Mouse (Mus musculus): ENCODE data around the gene Tgm5. TPM values are rescaled to one million over a fixed set of nuclear protein-coding genes. Genes with fewer than 3 reads are reported as not detected.
A peak's percentile ranks its signal among the peaks of the same experiment; 100 is the strongest.
"Not testable (repeated sequence)": the region's sequence is repeated elsewhere in the genome, so short reads cannot be mapped to it uniquely, and the experiment has no call there.

Gene Tgm5
- not detected in 2 replicates for polyA plus RNA-seq (2015; fragmentation: Nextera tagmentation; extraction: Ambion mirVana)

DNA sequence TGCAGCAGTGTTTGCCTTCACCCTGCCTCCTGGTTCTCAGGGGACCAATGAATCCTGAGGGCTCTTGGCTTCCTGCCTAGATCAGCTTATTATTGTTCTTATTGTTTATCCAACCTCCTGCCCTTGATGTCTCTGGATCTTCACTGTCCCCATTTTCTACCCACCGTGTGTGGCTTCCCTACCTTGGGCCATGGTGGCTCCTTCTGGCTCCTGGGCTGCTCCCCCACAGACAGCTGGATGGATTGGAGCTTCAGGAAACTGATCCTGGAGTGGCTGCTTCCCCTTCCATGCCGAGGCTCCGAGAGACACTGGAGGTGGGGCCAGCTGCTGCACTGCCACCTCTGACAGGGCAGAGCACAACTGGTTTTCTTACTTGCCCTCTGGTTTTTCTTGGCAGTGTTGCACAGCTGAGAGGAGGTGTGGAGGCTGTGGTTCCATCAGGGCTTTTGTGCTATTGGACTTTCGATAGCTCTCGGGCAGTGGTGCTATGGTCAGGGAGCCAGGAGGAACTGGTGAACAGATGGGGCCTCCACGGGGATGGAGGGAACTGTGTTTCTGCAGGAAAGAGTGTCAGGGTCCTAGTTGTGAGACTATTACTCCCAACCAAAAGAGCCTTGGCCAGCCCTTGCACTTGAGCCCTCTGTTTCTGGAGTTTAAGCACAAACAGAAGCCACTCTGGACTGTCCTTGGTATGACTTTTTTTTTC lies at the start of gene Tgm5:
Gene Tgm5 (minus strand): TSS at position 362 of the 706 bp plus-strand sequence.
- no peaks in the 10 kb centered on the region for H3K36me3 ChIP-seq
- no peak within 1 kb of the TSS for H3K4me2 ChIP-seq (replicated peaks)
- no peaks in the 10 kb centered on the region for H3K27me3 ChIP-seq
- WGBS = 57% methylated on average over 6 of the region's 6 CpGs
- H3K27ac ChIP-seq = no peak within 1 kb of the TSS
- no peak within 1 kb of the TSS for H3K4me3 ChIP-seq (replicated peaks)
- no peaks in the 10 kb centered on the region for H3K4me1 ChIP-seq (replicated peaks)
- no peaks in the 10 kb centered on the region for H3K9me3 ChIP-seq
- ATAC-seq = no peak
- H3K9ac ChIP-seq (replicated peaks) = no peak within 1 kb of the TSS

DNA sequence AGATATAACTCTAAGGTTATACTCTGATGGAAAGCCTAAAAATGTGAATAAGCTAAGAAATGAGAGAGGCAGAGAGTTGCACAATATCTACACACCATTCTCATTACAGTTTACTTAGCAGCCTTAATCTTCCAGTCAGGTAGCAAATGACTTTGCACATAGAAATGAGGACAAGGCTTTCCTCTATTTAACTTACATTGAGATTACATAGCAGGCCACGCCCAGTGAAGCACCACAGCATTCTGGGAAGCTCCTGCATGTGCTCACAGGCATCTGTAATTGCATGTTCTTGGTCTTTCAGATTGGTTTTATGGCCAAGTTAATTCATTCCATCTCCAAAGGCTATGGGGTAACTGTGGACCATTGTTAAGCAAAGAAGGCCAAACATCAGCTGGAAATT lies 47.2 kb upstream of the Tgm5 start:
- Histone ChIP-seq H3K27me3 (no peaks in the 10 kb centered on the region), H3K36me3 (peaks cover 11% of the 10 kb centered on the region), H3K9ac (replicated peaks) (no peak overlapping the region), H3K4me1 (replicated peaks) (peaks cover 5% of the 10 kb centered on the region), H3K27ac (no peak overlapping the region), H3K4me3 (replicated peaks) (no peak overlapping the region), H3K9me3 (no peaks in the 10 kb centered on the region), H3K4me2 (replicated peaks) (no peak overlapping the region)
- ATAC-seq = no peak
- 67% methylated on average over 1 of the region's 1 CpGs for WGBS

DNA sequence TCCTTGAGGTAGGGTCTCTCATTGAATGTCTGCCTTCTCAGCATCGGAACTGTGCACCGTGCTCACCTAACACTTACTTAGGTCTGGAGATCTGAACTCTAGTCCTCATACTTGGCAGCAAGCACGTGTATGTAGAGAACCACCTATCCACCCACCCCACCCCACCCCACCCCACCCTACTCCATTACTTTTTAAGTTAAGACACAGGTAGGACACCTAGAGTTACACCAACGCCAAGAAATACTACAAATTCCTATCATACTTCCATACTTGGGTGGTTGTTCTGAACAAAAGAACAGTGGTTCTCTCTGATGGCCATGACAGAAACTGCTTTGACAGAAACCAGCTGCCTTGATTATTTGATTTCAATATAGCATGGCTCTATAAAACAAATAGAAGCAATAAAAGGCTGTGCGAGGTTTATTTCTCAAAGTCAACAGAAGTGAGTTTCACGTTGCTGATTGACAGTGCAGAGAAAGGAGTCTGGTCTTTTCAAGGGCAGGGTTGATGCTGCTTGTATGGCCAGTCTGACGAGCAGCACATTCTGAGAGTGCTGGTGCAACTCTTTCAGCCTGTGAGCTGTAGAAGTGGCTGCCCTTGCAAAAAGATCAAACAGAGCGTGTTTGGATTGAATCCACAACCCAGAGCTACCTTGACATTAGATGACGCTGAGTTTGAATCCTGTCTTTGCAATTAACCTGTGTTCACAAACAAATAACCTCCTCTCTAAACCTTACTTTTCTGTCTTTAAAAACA lies 43.4 kb upstream of the Tgm5 start:
- H3K36me3 ChIP-seq = no peaks in the 10 kb centered on the region
- H3K9me3 ChIP-seq = no peaks in the 10 kb centered on the region
- H3K4me1 ChIP-seq (replicated peaks) = no peaks in the 10 kb centered on the region
- no peak overlapping the region for H3K4me2 ChIP-seq (replicated peaks)
- ATAC-seq = no peak
- H3K27ac ChIP-seq = no peak overlapping the region
- no peaks in the 10 kb centered on the region for H3K27me3 ChIP-seq
- no peak overlapping the region for H3K9ac ChIP-seq (replicated peaks)
- H3K4me3 ChIP-seq (replicated peaks) = no peak overlapping the region
- 73% methylated on average over 9 of the region's 9 CpGs for WGBS

DNA sequence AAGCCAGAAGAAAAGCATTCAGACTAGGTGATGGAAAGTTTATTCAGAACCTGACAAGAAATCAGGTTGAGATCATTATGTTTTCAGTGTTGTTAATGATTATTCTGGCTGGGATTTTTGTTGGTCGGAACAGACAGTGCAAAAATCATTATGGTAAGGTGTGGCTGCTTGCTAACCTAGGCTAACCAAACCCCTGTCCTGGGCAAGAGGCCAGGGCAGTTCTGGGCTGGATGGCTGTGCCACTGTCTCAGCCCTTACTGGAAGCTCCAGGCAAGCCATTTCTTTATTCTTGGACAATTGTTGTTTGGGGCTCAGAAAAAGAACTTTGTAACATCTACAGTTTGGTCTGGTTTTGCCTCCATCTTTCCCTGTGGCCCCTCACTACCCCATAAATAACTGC lies 41.9 kb upstream of the Tgm5 start:
- Histone ChIP-seq H3K27ac (no peak overlapping the region), H3K4me1 (replicated peaks) (no peaks in the 10 kb centered on the region), H3K36me3 (no peaks in the 10 kb centered on the region), H3K4me2 (replicated peaks) (no peak overlapping the region), H3K4me3 (replicated peaks) (no peak overlapping the region), H3K9ac (replicated peaks) (no peak overlapping the region), H3K27me3 (no peaks in the 10 kb centered on the region), H3K9me3 (no peaks in the 10 kb centered on the region)
- ATAC-seq = no peak
- 86% methylated on average over 1 of the region's 1 CpGs for WGBS

DNA sequence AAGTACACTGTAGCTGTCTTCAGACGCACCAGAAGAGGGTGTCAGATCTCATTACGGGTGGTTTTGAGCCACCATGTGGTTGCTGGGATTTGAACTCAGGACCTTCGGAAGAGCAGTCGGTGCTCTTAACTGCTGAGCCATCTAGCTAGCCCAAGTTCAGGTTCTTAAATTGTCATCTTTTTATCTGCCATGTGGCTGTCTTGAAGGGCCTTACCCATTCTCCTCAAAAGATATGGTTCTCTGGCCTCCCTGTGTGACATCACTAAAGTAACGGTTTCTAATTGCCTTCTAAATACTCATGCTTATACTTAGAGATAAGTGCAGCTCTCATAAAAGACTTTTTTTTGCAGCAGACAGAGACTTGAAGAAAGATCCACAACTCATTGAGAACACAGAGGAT lies 40.7 kb upstream of the Tgm5 start:
- not testable (repeated sequence) for H3K4me3 ChIP-seq (replicated peaks); H3K36me3 ChIP-seq; H3K4me1 ChIP-seq (replicated peaks); H3K27me3 ChIP-seq; H3K27ac ChIP-seq; H3K9ac ChIP-seq (replicated peaks); ATAC-seq; H3K9me3 ChIP-seq; H3K4me2 ChIP-seq (replicated peaks)
- 93% methylated on average over 5 of the region's 5 CpGs for WGBS

DNA sequence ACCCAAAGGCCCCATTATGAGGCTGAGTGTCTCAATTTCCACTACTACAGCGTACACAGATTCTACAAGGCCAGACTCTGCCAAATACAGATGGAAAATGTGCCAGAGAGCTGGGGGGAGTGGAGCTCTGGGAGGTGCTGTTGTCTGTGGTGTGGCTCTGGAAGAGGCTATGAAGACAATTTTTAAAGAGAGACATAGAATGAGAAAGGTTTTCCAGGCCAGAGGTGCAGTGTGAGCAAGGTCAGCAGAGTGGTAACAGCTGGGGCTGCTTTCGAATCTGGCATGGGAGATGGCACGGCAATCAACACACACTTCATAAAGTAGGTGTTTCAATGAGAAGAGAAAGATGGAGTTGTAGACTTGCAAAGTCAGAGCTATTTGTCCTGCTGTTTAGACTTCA lies 33.6 kb upstream of the Tgm5 start:
- no peak overlapping the region for H3K4me2 ChIP-seq (replicated peaks)
- H3K4me3 ChIP-seq (replicated peaks) = no peak overlapping the region
- H3K9me3 ChIP-seq = no peaks in the 10 kb centered on the region
- H3K9ac ChIP-seq (replicated peaks) = no peak overlapping the region
- 87% methylated on average over 3 of the region's 3 CpGs for WGBS
- no peak overlapping the region for H3K27ac ChIP-seq
- ATAC-seq = no peak
- H3K27me3 ChIP-seq = no peaks in the 10 kb centered on the region
- H3K4me1 ChIP-seq (replicated peaks) = no peaks in the 10 kb centered on the region
- H3K36me3 ChIP-seq = no peaks in the 10 kb centered on the region

DNA sequence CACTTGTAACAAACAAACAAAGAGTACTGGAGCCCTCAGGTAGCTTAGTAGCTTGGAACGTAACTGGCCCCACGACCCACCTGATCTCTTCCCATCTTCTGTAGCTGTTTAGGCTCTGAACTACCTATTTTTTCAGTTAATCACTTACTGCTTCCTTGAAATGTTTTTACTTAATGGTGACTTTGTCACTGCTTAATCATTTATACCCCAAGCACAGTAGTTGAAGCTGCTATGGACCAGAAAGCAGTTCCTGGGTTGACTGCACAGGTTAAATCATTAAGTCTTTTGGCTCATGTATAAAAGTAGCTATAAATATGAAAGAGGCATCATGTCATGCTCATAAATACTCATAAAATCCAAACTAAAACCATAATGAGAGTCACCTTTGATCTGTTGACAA lies 29.8 kb upstream of the Tgm5 start:
- Histone ChIP-seq H3K4me2 (replicated peaks) (no peak overlapping the region), H3K4me3 (replicated peaks) (no peak overlapping the region), H3K27me3 (no peaks in the 10 kb centered on the region), H3K9ac (replicated peaks) (no peak overlapping the region), H3K27ac (no peak overlapping the region), H3K36me3 (no peaks in the 10 kb centered on the region), H3K4me1 (replicated peaks) (no peaks in the 10 kb centered on the region), H3K9me3 (no peaks in the 10 kb centered on the region)
- no peak for ATAC-seq
- 89% methylated on average over 2 of the region's 2 CpGs for WGBS

DNA sequence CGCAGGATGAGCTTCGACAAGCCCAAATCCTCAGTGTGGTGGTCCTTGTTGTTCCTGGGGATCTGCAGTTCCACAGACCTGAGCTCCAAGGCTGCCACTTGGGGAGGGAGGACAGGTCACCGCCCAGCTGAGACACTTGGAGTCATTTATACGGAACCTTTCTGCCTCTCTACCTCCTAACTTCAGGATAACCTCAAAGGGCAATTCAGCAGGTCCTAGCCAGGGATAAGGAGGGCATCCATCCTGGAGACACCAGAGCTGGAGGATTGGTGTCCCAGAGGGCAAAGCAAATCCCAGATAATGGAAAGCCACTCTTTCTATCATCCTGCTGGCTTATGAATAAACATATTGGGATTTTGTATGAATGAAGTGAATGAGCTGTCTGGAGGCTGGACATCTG lies 24.1 kb upstream of the Tgm5 start, which contains the start of gene Tgm7:
Gene Tgm7 (minus strand): TSS at position 101 of the 400 bp plus-strand sequence.
- Histone ChIP-seq H3K27me3 (no peaks in the 10 kb centered on the region), H3K9me3 (no peaks in the 10 kb centered on the region), H3K9ac (replicated peaks) (no peak within 1 kb of the TSS), H3K36me3 (no peaks in the 10 kb centered on the region), H3K4me3 (replicated peaks) (no peak within 1 kb of the TSS), H3K4me1 (replicated peaks) (no peaks in the 10 kb centered on the region), H3K27ac (no peak within 1 kb of the TSS), H3K4me2 (replicated peaks) (no peak within 1 kb of the TSS)
- 91% methylated on average over 4 of the region's 4 CpGs for WGBS
- no peak for ATAC-seq

DNA sequence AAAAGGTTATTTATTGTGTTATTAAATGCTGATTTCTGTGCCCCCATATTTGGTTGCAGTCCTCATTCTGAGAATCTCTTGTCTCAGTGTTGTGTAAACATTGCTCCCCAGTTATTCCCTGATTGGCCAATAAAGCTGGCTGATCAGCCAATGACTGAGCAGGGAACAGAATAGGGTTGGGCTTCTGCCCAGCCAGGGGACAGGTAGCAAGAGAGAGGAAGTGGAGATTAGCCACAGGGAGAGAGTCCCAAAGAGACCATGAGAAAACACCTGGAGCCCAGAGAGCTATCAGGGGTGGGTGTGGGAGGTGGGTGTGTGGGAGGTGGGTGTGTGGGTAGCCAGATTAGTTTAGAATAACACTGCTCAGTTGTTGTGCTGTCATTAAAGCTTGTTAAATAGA lies 20.3 kb upstream of the Tgm5 start:
- no peaks in the 10 kb centered on the region for H3K27me3 ChIP-seq
- no peak overlapping the region for H3K4me2 ChIP-seq (replicated peaks)
- H3K4me1 ChIP-seq (replicated peaks) = no peaks in the 10 kb centered on the region
- no peak overlapping the region for H3K9ac ChIP-seq (replicated peaks)
- H3K36me3 ChIP-seq = no peaks in the 10 kb centered on the region
- no peak for ATAC-seq
- no peaks in the 10 kb centered on the region for H3K9me3 ChIP-seq
- no peak overlapping the region for H3K27ac ChIP-seq
- H3K4me3 ChIP-seq (replicated peaks) = no peak overlapping the region

DNA sequence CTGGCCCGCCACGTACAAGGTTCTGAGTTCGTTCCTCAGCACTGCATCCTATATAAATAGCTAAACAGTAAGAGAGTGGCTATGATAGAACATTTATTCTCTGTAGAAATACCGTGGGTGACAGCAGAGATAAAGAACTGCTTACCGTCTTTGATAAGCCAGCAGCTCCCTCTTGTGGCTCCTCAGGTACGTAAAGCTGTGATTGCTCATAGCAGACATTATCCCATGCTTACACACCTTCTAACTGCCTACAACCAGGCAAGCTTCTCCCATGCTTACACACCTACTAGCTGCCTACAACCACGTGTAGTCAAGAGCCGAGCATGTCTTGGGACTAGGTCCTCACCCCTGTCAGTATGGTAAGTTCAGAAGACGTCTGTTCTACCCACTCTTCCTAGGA lies 16.4 kb upstream of the Tgm5 start:
- no peak overlapping the region for H3K4me3 ChIP-seq (replicated peaks)
- 23% methylated on average over 9 of the region's 9 CpGs for WGBS
- H3K27ac ChIP-seq = no peak overlapping the region
- 0 out of 2 replicates have a peak, but pooled peaks have one; percentile 48 for ATAC-seq
- H3K27me3 ChIP-seq = no peaks in the 10 kb centered on the region
- no peak overlapping the region for H3K9ac ChIP-seq (replicated peaks)
- H3K36me3 ChIP-seq = no peaks in the 10 kb centered on the region
- no peak overlapping the region for H3K4me2 ChIP-seq (replicated peaks)
- no peaks in the 10 kb centered on the region for H3K4me1 ChIP-seq (replicated peaks)
- H3K9me3 ChIP-seq = no peaks in the 10 kb centered on the region

DNA sequence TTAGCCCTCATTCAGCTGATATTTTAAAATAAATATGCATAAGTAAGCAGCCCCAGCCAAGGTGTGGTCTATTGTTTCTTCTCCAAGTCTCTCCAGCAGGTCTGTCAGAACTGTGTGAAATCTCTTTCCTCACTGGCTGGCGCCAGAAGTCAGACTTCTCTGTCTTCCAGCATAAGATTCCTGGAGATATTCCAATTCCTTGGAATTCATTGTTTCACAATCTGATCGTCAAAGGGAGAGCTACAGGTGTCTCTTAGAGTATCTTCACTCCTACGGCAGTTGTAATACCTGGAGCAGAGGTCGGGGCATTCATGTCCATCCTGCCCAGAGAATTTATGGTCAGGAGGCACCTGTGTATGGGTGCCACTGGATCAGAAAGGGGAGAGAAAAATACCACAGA lies 4.1 kb upstream of the Tgm5 start:
- no peaks in the 10 kb centered on the region for H3K9me3 ChIP-seq
- no peak overlapping the region for H3K9ac ChIP-seq (replicated peaks)
- H3K4me1 ChIP-seq (replicated peaks) = no peaks in the 10 kb centered on the region
- H3K4me3 ChIP-seq (replicated peaks) = no peak overlapping the region
- H3K27ac ChIP-seq = no peak overlapping the region
- ATAC-seq = no peak
- 76% methylated on average over 4 of the region's 4 CpGs for WGBS
- no peak overlapping the region for H3K4me2 ChIP-seq (replicated peaks)
- no peaks in the 10 kb centered on the region for H3K36me3 ChIP-seq
- H3K27me3 ChIP-seq = no peaks in the 10 kb centered on the region

DNA sequence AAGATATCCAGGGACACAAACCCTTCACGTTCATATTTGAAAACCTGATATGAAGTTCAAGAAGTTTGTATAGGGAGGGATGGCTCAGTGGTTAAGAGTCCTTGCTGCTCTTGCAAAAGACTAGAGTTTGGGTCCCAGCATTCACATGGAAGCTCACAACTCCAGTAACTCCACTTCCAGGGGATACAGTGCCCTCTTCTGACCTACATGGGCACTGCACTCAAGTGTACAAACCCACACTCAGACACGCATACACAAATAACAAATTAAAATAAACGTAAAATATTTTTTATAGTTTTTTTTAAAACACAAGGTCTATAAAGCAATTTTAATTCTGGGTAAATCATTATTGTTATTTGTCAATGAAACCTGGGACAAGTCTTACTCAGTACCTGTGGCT lies 2.9 kb upstream of the Tgm5 start:
- Histone ChIP-seq H3K9me3 (no peaks in the 10 kb centered on the region), H3K4me3 (replicated peaks) (no peak overlapping the region), H3K27ac (no peak overlapping the region), H3K4me1 (replicated peaks) (no peaks in the 10 kb centered on the region), H3K4me2 (replicated peaks) (no peak overlapping the region), H3K27me3 (no peaks in the 10 kb centered on the region), H3K9ac (replicated peaks) (no peak overlapping the region), H3K36me3 (no peaks in the 10 kb centered on the region)
- ATAC-seq = no peak
- WGBS = 89% methylated on average over 3 of the region's 3 CpGs
